Mouse (Mus musculus): ENCODE results near the gene Sema6d.

DNA sequence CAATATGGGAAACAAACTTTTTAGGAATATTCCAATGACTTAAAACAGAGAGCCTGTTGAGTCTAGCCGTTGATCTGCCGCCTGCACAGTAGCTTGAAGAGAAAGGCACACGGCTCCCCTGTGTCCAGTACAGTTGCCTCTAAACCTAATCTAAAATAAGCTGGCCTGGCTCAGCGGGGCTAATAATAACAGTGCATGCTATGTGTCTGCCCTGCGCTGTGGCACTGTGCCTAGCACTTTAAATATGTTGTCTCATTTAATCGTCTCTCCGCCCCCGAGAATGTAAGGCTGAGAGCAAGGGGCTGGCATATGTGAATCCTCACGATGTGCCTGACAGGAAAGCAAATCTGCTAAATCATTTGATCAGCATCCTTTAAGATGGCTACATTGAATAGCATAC, 527.7 kb downstream of the Sema6d start:
- TF ChIP-seq CTCF (IDR thresholded peaks at IDR 0.05; ENCODE audit: insufficient read depth, low read length) (no peak), POLR2A (IDR thresholded peaks at IDR 0.05; ENCODE audit: borderline replicate concordance, extremely low read depth, low read depth, low read length) (no peak)

Measured in lung, adult 2 months (tissue).